Mouse (Mus musculus): ENCODE results near the gene Syt17. TPM values are rescaled to one million over a fixed set of nuclear protein-coding genes. Genes with fewer than 3 reads are reported as not detected.

The Syt17 gene
- polyA plus RNA-seq, 1 experiment: 13.4 TPM

DNA sequence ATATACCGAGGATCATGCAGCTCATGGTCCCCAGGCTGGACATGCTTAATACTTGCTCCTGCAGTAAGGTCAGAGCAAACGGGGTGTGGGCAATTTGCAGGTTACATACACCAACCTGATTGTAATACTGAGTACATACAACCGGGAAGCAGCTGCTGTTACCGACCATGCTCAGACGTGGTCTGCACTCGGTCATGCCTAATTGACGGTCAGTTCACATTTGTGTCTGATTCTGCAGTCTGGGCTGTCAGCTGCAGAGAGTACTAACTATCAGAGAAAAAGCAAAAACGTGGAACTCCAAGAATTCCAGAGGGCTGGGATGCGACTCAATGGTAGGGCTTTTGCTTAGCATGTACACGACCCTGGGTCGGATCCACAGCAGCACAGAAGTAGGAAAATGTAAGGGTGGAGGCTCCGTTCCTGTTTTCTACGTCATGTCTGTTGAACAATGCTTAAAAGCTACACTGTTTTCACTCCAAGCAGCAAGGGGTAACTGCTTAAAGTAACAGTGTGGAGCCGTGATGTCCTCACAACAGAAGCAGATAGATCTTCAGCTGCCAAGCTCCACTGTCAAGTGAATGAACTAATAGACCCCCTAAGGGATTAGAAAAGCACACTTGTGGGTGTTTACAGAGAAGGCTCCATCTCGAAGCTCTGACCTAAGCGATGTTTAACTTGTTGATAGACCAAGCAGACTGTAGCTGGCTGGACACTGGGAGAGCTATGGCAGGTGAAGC, 13.5 kb upstream of the Syt17 start:
- TF ChIP-seq POLR2A (IDR thresholded peaks at IDR 0.05; ENCODE audit: borderline replicate concordance, extremely low read depth, insufficient read depth, insufficient read length, poor library complexity, severe bottlenecking): no peak
- no peak for TF ChIP-seq CTCF (IDR thresholded peaks at IDR 0.05; ENCODE audit: borderline replicate concordance, extremely low read depth, insufficient read depth, insufficient read length)
- peak; percentile 16 for DNase-seq (ENCODE audit: low read depth)

DNA sequence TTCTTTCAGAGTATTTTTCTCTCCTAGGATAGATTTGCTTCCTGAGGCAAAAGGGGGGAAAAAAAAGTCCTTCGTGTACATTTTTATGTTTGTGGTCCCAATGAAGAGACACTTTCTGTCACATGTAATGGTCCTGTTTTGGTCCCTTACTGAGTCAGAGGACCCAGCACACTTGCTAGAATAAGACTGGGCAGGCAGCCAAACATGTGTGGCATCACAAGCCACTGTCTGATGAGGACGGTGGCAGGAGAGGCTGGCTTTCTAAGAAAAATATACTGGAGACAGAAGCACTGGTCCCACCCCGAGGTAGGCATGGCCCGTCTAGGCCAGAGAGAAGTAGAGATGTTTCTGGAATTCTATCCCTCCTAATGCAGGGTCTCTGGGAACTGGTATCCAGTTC, 5.7 kb upstream of the Syt17 start:
- peak; percentile 52 for DNase-seq (ENCODE audit: low read depth)

DNA sequence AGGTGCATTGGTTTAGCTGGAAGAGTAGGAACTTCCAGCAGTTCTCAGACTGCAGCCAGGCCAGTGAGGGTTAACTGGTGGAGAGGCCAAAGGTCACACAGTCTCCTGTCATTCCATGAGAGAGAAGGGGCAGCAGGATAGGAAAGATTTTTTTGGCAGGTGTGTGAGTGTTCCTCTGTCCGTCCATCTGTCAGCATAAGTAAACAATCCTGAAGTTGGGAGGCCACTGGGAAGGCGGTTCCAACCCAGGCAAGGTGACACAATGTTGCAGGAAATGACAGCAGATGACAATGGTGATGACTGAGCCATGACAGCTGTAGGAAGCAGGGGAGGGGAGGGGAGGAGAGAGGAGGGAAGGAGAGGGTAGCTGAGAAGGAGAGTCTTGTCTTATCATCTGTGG, 4.9 kb upstream of the Syt17 start:
- no peak for TF ChIP-seq POLR2A (IDR thresholded peaks at IDR 0.05; ENCODE audit: borderline replicate concordance, extremely low read depth, insufficient read depth, insufficient read length, poor library complexity, severe bottlenecking)
- TF ChIP-seq CTCF (IDR thresholded peaks at IDR 0.05; ENCODE audit: borderline replicate concordance, extremely low read depth, insufficient read depth, insufficient read length): no peak
- no peak for DNase-seq (ENCODE audit: low read depth)

More for the DNA sequence above, 5.7 kb upstream of the Syt17 start:
- TF ChIP-seq POLR2A (IDR thresholded peaks at IDR 0.05; ENCODE audit: borderline replicate concordance, extremely low read depth, insufficient read depth, insufficient read length, poor library complexity, severe bottlenecking) (no peak), CTCF (IDR thresholded peaks at IDR 0.05; ENCODE audit: borderline replicate concordance, extremely low read depth, insufficient read depth, insufficient read length) (no peak)

- TF ChIP-seq CTCF (IDR thresholded peaks at IDR 0.05; ENCODE audit: borderline replicate concordance, extremely low read depth, insufficient read depth, insufficient read length): no peak
- no peak for TF ChIP-seq POLR2A (IDR thresholded peaks at IDR 0.05; ENCODE audit: borderline replicate concordance, extremely low read depth, insufficient read depth, insufficient read length, poor library complexity, severe bottlenecking)
- DNase-seq (ENCODE audit: low read depth): peak; percentile 71
Measured at GRCm38 (mm10) chr7:118447291-118448133, 510 bp downstream of the Syt17 start.

DNA sequence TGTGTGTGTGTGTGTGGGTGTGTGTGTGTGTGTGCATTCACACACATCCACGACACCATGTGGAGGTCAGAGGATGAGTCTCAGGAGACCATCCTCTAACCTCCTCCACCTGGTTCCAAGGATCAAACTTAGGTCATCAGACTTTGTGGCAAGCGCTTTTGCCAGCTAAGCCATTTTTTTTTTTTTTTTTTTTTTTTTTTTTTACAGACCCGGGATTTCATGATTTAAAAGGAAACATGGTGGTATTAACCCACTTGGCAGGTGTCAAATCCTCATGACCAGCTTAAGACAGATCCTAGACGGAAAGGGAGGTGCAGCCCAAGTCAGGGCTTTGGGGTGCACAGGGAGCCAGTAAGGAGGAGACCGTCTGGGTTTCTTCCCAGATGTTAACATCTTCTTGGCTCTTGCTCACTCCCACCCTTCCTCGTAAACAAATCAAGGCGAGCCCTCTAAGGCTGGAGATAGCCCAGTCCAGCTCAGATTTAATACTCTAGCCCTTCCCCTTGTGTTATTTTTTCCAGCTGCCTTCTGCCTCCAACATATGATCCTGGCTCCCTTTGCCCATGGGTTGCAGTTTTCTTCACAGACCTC, 4.0 kb downstream of the Syt17 start:
- DNase-seq (ENCODE audit: low read depth): no peak
- TF ChIP-seq POLR2A (IDR thresholded peaks at IDR 0.05; ENCODE audit: borderline replicate concordance, extremely low read depth, insufficient read depth, insufficient read length, poor library complexity, severe bottlenecking) (no peak), CTCF (IDR thresholded peaks at IDR 0.05; ENCODE audit: borderline replicate concordance, extremely low read depth, insufficient read depth, insufficient read length) (no peak)

DNA sequence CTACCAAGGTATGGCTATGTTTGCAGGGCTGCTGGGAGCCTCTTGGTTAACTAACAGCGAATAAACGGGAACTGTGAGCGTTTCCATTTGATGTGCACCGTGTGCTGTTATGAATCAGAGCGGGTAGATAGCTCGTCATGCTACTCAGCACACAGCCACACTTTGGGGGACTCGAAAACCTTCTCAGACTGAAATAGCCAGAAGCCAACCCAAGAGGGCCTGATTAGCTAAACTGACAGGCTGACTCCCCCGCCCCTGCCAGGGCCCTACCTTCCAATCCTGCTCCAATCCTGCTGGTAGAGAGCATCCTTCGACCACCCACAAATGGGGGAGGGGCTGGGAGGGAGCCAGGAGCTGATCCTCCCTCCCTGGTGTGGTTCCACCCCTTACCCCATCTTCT, 4.7 kb downstream of the Syt17 start:
- DNase-seq (ENCODE audit: low read depth): peak; percentile 26
- TF ChIP-seq POLR2A (IDR thresholded peaks at IDR 0.05; ENCODE audit: borderline replicate concordance, extremely low read depth, insufficient read depth, insufficient read length, poor library complexity, severe bottlenecking) (no peak), CTCF (IDR thresholded peaks at IDR 0.05; ENCODE audit: borderline replicate concordance, extremely low read depth, insufficient read depth, insufficient read length) (no peak)

DNA sequence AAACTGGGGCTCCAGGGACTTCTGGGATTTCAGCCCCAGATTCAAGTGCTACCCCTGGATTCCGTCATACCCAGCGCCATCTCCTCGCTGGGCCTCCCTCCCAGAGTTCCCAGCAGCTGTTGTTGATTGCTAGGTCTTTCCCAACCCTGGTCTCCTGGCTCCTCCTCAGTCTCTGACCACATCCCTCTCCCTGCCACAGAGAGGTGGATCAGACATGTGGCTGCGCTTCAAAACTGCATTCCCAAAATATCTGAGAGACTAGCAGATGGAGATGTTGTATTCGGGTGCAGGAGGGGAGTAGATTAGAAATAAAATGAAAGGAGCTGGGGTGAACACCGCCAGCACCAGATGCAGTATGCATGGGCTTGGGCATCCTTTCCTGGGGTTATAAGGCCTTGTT, 6.5 kb downstream of the Syt17 start:
- TF ChIP-seq CTCF (IDR thresholded peaks at IDR 0.05; ENCODE audit: borderline replicate concordance, extremely low read depth, insufficient read depth, insufficient read length) (no peak), POLR2A (IDR thresholded peaks at IDR 0.05; ENCODE audit: borderline replicate concordance, extremely low read depth, insufficient read depth, insufficient read length, poor library complexity, severe bottlenecking) (no peak)
- DNase-seq (ENCODE audit: low read depth): no peak

- DNase-seq (ENCODE audit: low read depth): peak; percentile 37
- TF ChIP-seq POLR2A (IDR thresholded peaks at IDR 0.05; ENCODE audit: borderline replicate concordance, extremely low read depth, insufficient read depth, insufficient read length, poor library complexity, severe bottlenecking): no peak
- TF ChIP-seq CTCF (IDR thresholded peaks at IDR 0.05; ENCODE audit: borderline replicate concordance, extremely low read depth, insufficient read depth, insufficient read length): peak; percentile 69; the same call in 1 of the 2 replicates
Measured at GRCm38 (mm10) chr7:118437101-118437802, 10.8 kb downstream of the Syt17 start.

- TF ChIP-seq POLR2A (IDR thresholded peaks at IDR 0.05; ENCODE audit: borderline replicate concordance, extremely low read depth, insufficient read depth, insufficient read length, poor library complexity, severe bottlenecking) (no peak), CTCF (IDR thresholded peaks at IDR 0.05; ENCODE audit: borderline replicate concordance, extremely low read depth, insufficient read depth, insufficient read length) (no peak)
- peak; percentile 45 for DNase-seq (ENCODE audit: low read depth)
Measured at GRCm38 (mm10) chr7:118428937-118429336, 19.1 kb downstream of the Syt17 start.

GRCm38 (mm10) chr7:118419491-118420180, 28.4 kb downstream of the Syt17 start:
- no peak for TF ChIP-seq POLR2A (IDR thresholded peaks at IDR 0.05; ENCODE audit: borderline replicate concordance, extremely low read depth, insufficient read depth, insufficient read length, poor library complexity, severe bottlenecking)
- TF ChIP-seq CTCF (IDR thresholded peaks at IDR 0.05; ENCODE audit: borderline replicate concordance, extremely low read depth, insufficient read depth, insufficient read length): no peak
- DNase-seq (ENCODE audit: low read depth): peak; percentile 58

All from brain, embryonic 14.5 days (tissue).